In genomic region chr2:33077252-33077651, GRCm38 (mm10) we compare ENCODE assay signal across 9 mouse cellular contexts. TPM values are rescaled to one million over a fixed set of nuclear protein-coding genes. Genes with fewer than 3 reads are reported as not detected.
DNase-seq lines count a peak whose midpoint lies in the region; ATAC-seq and TF ChIP-seq lines count a peak whose summit lies in the region.
"Had no signal": no experiment of that assay in that cellular context is flagged by ENCODE, and none has a peak within 500 bp of the region (broad histone marks: within the 10 kb centered on the region; RNA-seq: fewer than 3 reads in every experiment).

No protein-coding gene starts in this region.

- 0 out of 2 replicates have a peak, but pooled peaks have one; percentile 22 for TF ChIP-seq CTCF in liver, adult 2 months (IDR thresholded peaks at IDR 0.05; ENCODE audit: low read depth, low read length)

- 51% methylated on average over 3 of the region's 3 CpGs for WGBS in liver, adult 2 months
- 28% methylated on average over 3 of the region's 3 CpGs for WGBS in liver, embryonic 11.5 days
- 35% methylated on average over 3 of the region's 3 CpGs for WGBS in forebrain, embryonic 12.5 days
- 35% methylated on average over 3 of the region's 3 CpGs for WGBS in midbrain, embryonic 16.5 days

- H3K79me2 ChIP-seq in liver, adult 2 months (ENCODE audit: control insufficient read depth, insufficient read depth, low read length), result no peaks in the 10 kb centered on the region

- ATAC-seq in liver, embryonic 11.5 days (replicated peaks; ENCODE audit: low FRiP score), result no peak
- no peak for ATAC-seq in forebrain, embryonic 12.5 days (ENCODE audit: low FRiP score)
- no peak for ATAC-seq in midbrain, embryonic 16.5 days

- no peak overlapping the region for H3K9ac ChIP-seq in liver, adult 2 months (ENCODE audit: low read depth, low read length)
- no peak overlapping the region for H3K9ac ChIP-seq in liver, embryonic 11.5 days (ENCODE audit: low read depth, low read length)
- H3K9ac ChIP-seq in forebrain, embryonic 12.5 days, result no peak overlapping the region
- no peak overlapping the region for H3K9ac ChIP-seq in midbrain, embryonic 16.5 days (ENCODE audit: low read depth, low read length)
- H3K9ac ChIP-seq: limb, embryonic 13.5 days had no signal

- TF ChIP-seq POLR2A in liver, adult 2 months (IDR thresholded peaks at IDR 0.05; ENCODE audit: extremely low read depth, insufficient read depth, low read length), result no peak

- H3K4me1 ChIP-seq in liver, adult 2 months (ENCODE audit: control insufficient read depth, insufficient read depth, low read length), result no peaks in the 10 kb centered on the region
- 0 out of 2 replicates have a peak, but pooled peaks cover 4% of the 10 kb centered on the region for H3K4me1 ChIP-seq in liver, embryonic 11.5 days (replicated peaks; ENCODE audit: control insufficient read depth, insufficient read depth, low read length)
- peaks cover 9% of the 10 kb centered on the region for H3K4me1 ChIP-seq in forebrain, embryonic 12.5 days
- peaks cover 7% of the 10 kb centered on the region; the same call in 1 of the 2 replicates for H3K4me1 ChIP-seq in midbrain, embryonic 16.5 days (ENCODE audit: control insufficient read depth, insufficient read depth, low read length)

- H3K4me2 ChIP-seq in liver, embryonic 11.5 days, result no peak overlapping the region
- no peak overlapping the region for H3K4me2 ChIP-seq in forebrain, embryonic 12.5 days
- H3K4me2 ChIP-seq in midbrain, embryonic 16.5 days (ENCODE audit: low read length), result no peak overlapping the region
- H3K4me2 ChIP-seq: limb, embryonic 13.5 days had no signal

- DNase-seq in cerebellum, adult 11 months, result peak; percentile 40
- DNase-seq in cerebellum, adult 11-12 months, result no peak
- no peak for DNase-seq in liver, adult 2 months (ENCODE audit: extremely low read depth, low read depth, low spot score)
- DNase-seq in liver, embryonic 11.5 days (ENCODE audit: low spot score), result no peak
- peak; percentile 61 for DNase-seq in cerebellum, adult 9-10 months
- DNase-seq in lung, postnatal 10 days, result peak; percentile 35

- no peak overlapping the region for H3K4me3 ChIP-seq in liver, adult 2 months (ENCODE audit: insufficient read depth, low read depth, low read length)
- H3K4me3 ChIP-seq in liver, embryonic 11.5 days (ENCODE audit: low read depth, low read length), result no peak overlapping the region
- no peak overlapping the region for H3K4me3 ChIP-seq in forebrain, embryonic 12.5 days (replicated peaks)
- H3K4me3 ChIP-seq in midbrain, embryonic 16.5 days (ENCODE audit: low read depth, low read length), result no peak overlapping the region
- H3K4me3 ChIP-seq: limb, embryonic 13.5 days had no signal

- no peaks in the 10 kb centered on the region for H3K36me3 ChIP-seq in liver, adult 2 months (ENCODE audit: control insufficient read depth, insufficient read depth, low read length)
- no peaks in the 10 kb centered on the region for H3K36me3 ChIP-seq in liver, embryonic 11.5 days (ENCODE audit: control insufficient read depth, insufficient read depth, low read length)
- no peaks in the 10 kb centered on the region for H3K36me3 ChIP-seq in forebrain, embryonic 12.5 days (replicated peaks)
- H3K36me3 ChIP-seq in midbrain, embryonic 16.5 days (ENCODE audit: control insufficient read depth, insufficient read depth, low read length), result no peaks in the 10 kb centered on the region
- H3K36me3 ChIP-seq: limb, embryonic 13.5 days had no signal

- H3K27me3 ChIP-seq in liver, adult 2 months (ENCODE audit: control insufficient read depth, insufficient read depth, low read length), result no peaks in the 10 kb centered on the region
- no peaks in the 10 kb centered on the region for H3K27me3 ChIP-seq in liver, embryonic 11.5 days (replicated peaks; ENCODE audit: control insufficient read depth, insufficient read depth, low read length)
- no peaks in the 10 kb centered on the region for H3K27me3 ChIP-seq in forebrain, embryonic 12.5 days
- H3K27me3 ChIP-seq in midbrain, embryonic 16.5 days (ENCODE audit: control insufficient read depth, insufficient read depth, low read depth, low read length), result no peaks in the 10 kb centered on the region
- H3K27me3 ChIP-seq: limb, embryonic 13.5 days had no signal

- no peaks in the 10 kb centered on the region for H3K9me3 ChIP-seq in liver, embryonic 11.5 days (ENCODE audit: control insufficient read depth, low read length)
- H3K9me3 ChIP-seq in forebrain, embryonic 12.5 days, result no peaks in the 10 kb centered on the region
- no peaks in the 10 kb centered on the region for H3K9me3 ChIP-seq in midbrain, embryonic 16.5 days (replicated peaks; ENCODE audit: control insufficient read depth, low read length, poor library complexity, severe bottlenecking)
- H3K9me3 ChIP-seq: limb, embryonic 13.5 days had no signal

- no peak overlapping the region for H3K27ac ChIP-seq in liver, adult 2 months (replicated peaks; ENCODE audit: insufficient read depth, low read depth, low read length)
- no peak overlapping the region for H3K27ac ChIP-seq in liver, embryonic 11.5 days (ENCODE audit: low read depth, low read length)
- H3K27ac ChIP-seq in forebrain, embryonic 12.5 days, result no peak overlapping the region
- no peak overlapping the region for H3K27ac ChIP-seq in midbrain, embryonic 16.5 days (ENCODE audit: low read length)
- H3K27ac ChIP-seq: limb, embryonic 13.5 days had no signal

RNA-seq across cellular contexts. Expression of gene Garnl3, which starts 54.2 kb away (rescaled TPM):
- total RNA-seq in liver, adult 2 months (2014; rRNA removed), result 0.27 and 0.28 TPM in 2 replicates
- polyA plus RNA-seq in liver, adult 2 months (2012; rRNA removed), result 0.11 and 0.17 TPM in 2 replicates
- polyA plus RNA-seq in liver, embryonic 11.5 days (2014; fragmentation: Nextera tagmentation; extraction: Ambion mirVana), result 4.4 and 4.6 TPM in 2 replicates
- 14.5 and 15.1 TPM in 2 replicates for polyA plus RNA-seq in forebrain, embryonic 12.5 days (2016; fragmentation: Nextera tagmentation; extraction: Ambion mirVana)
- polyA plus RNA-seq in midbrain, embryonic 16.5 days (2015; fragmentation: Nextera tagmentation; extraction: Ambion mirVana), result 71.6 and 75.8 TPM in 2 replicates

Comparison
In these comparisons a context has a peak if more than half of its experiments do, and no peak if none do; other contexts are left out.
1. DNase-seq: peak in cerebellum, adult 11 months (single experiment), cerebellum, adult 9-10 months (single experiment) and lung, postnatal 10 days (single experiment); none in cerebellum, adult 11-12 months (single experiment), liver, adult 2 months (single experiment) and liver, embryonic 11.5 days (single experiment).